Mouse (Mus musculus) adrenal gland, adult 18-20 months (tissue): ENCODE results near the gene 2610318N02Rik. TPM values are rescaled to one million over a fixed set of nuclear protein-coding genes. Genes with fewer than 3 reads are reported as not detected.

Experiments used
- DNase-seq, 2 experiments: peaks; one replicate each; pipeline ENCODE4 v3.0.0; 2021 to 2022; ENCODE audit warnings: low spot score in 2 of 2
- total RNA-seq, 2 experiments: library from RNA; stranded (reverse); gene quantifications; 1 replicate in 1 of 2; 2 replicates in 1 of 2; pipeline ENCODE4 v1.2.3; 2021

The 2610318N02Rik gene
- total RNA-seq, 2 experiments from 2014 or later: 0.70 TPM; not detected in 1

- peak; percentile 53 for DNase-seq
Observed at GRCm38 (mm10) chr16:17110771-17111743, 13.9 kb downstream of the 2610318N02Rik start, which contains the start of gene Ppil2. Gene Ppil2 (minus strand): TSS chr16:17111257.

- DNase-seq: no peak
Observed at GRCm38 (mm10) chr16:17104600-17104999, 20.4 kb downstream of the 2610318N02Rik start.

- DNase-seq: no peak
Observed at GRCm38 (mm10) chr16:17102630-17103220, 22.2 kb downstream of the 2610318N02Rik start.

GRCm38 (mm10) chr16:17096938-17097337, 28.0 kb downstream of the 2610318N02Rik start:
- DNase-seq: no peak

GRCm38 (mm10) chr16:17088346-17088745, 36.6 kb downstream of the 2610318N02Rik start:
- DNase-seq: no peak

GRCm38 (mm10) chr16:17086669-17087193, 38.2 kb downstream of the 2610318N02Rik start:
- DNase-seq: no peak

GRCm38 (mm10) chr16:17086241-17086640, 38.7 kb downstream of the 2610318N02Rik start:
- no peak for DNase-seq

GRCm38 (mm10) chr16:17085636-17086035, 39.3 kb downstream of the 2610318N02Rik start:
- peak in 1 of 2 experiments; percentile 36 for DNase-seq

GRCm38 (mm10) chr16:17082121-17082792, 42.7 kb downstream of the 2610318N02Rik start:
- DNase-seq: no peak

- no peak for DNase-seq
Observed at GRCm38 (mm10) chr16:17078101-17078500, 46.9 kb downstream of the 2610318N02Rik start.

GRCm38 (mm10) chr16:17076869-17077268, 48.1 kb downstream of the 2610318N02Rik start:
- no peak for DNase-seq

GRCm38 (mm10) chr16:17076301-17076700, 48.7 kb downstream of the 2610318N02Rik start:
- no peak for DNase-seq

GRCm38 (mm10) chr16:17073000-17073399, 52.0 kb downstream of the 2610318N02Rik start:
- no peak for DNase-seq

- DNase-seq: no peak
Observed at GRCm38 (mm10) chr16:17070716-17071115, 54.3 kb downstream of the 2610318N02Rik start.

- DNase-seq: peak; percentile 92 to 94
Observed at GRCm38 (mm10) chr16:17069511-17070443, 55.2 kb downstream of the 2610318N02Rik start, which contains the start of gene Ypel1. Gene Ypel1 (plus strand): TSS chr16:17069696.

- DNase-seq: no peak
Observed at GRCm38 (mm10) chr16:17067552-17067951, 57.4 kb downstream of the 2610318N02Rik start.
